Mouse (Mus musculus) testis, adult 2 months (tissue): Measurements from ENCODE around the gene Ugt1a6b. TPM values are rescaled to one million over a fixed set of nuclear protein-coding genes. Genes with fewer than 3 reads are reported as not detected.
"Not testable (repeated sequence)": the region's sequence is repeated elsewhere in the genome, so short reads cannot be mapped to it uniquely, and the experiment has no call there.

ENCODE experiments used
- H3K27ac ChIP-seq: fragments of 200-500 bp; 2 replicates; pipeline ENCODE4 v1.5.1; 2012; ENCODE audit warnings: low read depth, low read length; ENCODE audit not compliant: control insufficient read depth, insufficient read depth
- H3K27me3 ChIP-seq: fragments of 200-500 bp; 2 replicates; pipeline ENCODE4 v1.6.1; 2012; ENCODE audit warnings: mild to moderate bottlenecking, low read length, moderate library complexity; ENCODE audit not compliant: control insufficient read depth, insufficient read depth
- H3K36me3 ChIP-seq: fragments of 200-500 bp; 2 replicates; pipeline ENCODE4 v1.6.1; 2012; ENCODE audit warnings: mild to moderate bottlenecking, low read length; ENCODE audit not compliant: control insufficient read depth, insufficient read depth
- H3K4me1 ChIP-seq: fragments of 200-500 bp; 2 replicates; pipeline ENCODE4 v1.6.1; 2012; ENCODE audit warnings: low read length; ENCODE audit not compliant: control insufficient read depth, insufficient read depth
- H3K4me3 ChIP-seq: fragments of 200-500 bp; 2 replicates; pipeline ENCODE4 v1.5.1; 2012; ENCODE audit warnings: low read depth, mild to moderate bottlenecking, low read length, moderate library complexity, mixed read lengths; ENCODE audit not compliant: control insufficient read depth
- CTCF ChIP-seq: fragments of 200-500 bp; IDR thresholded peaks from 2 replicates; pipeline ENCODE4 v1.5.1; 2012; ENCODE audit warnings: low read depth, mild to moderate bottlenecking, inconsistent platforms, low read length, moderate library complexity; ENCODE audit not compliant: control insufficient read depth, insufficient read depth, insufficient replicate concordance
- POLR2A ChIP-seq: fragments of 200-500 bp; IDR thresholded peaks from 2 replicates; pipeline ENCODE4 v1.6.1; 2012; ENCODE audit warnings: low read depth, mild to moderate bottlenecking, inconsistent platforms, low read length, moderate library complexity; ENCODE audit not compliant: control insufficient read depth
- polyA plus RNA-seq: library from polyadenylated mRNA; depleted of rRNA; stranded (reverse); fragments of >200 nt; gene quantifications from 2 replicates; pipeline ENCODE4 v1.2.3, GENCODE M21; 2012

The Ugt1a6b gene
- polyA plus RNA-seq, 1 experiment: 7.4 TPM

GRCm38 (mm10) chr1:88217576-88217975 is 114.5 kb downstream of the Ugt1a6b start:
- TF ChIP-seq CTCF (no peak), POLR2A (no peak)
- H3K36me3 ChIP-seq: no peaks in the 10 kb centered on the region
- H3K27ac ChIP-seq: no peak overlapping the region
- H3K4me1 ChIP-seq: no peaks in the 10 kb centered on the region
- no peaks in the 10 kb centered on the region for H3K27me3 ChIP-seq
- no peak overlapping the region for H3K4me3 ChIP-seq

GRCm38 (mm10) chr1:88218051-88218450 is 115.0 kb downstream of the Ugt1a6b start:
- Histone ChIP-seq H3K4me3 (no peak overlapping the region), H3K27me3 (no peaks in the 10 kb centered on the region), H3K4me1 (no peaks in the 10 kb centered on the region), H3K27ac (no peak overlapping the region), H3K36me3 (no peaks in the 10 kb centered on the region)
- TF ChIP-seq CTCF (no peak), POLR2A (no peak)

GRCm38 (mm10) chr1:88218591-88218990 is 115.5 kb downstream of the Ugt1a6b start:
- no peak overlapping the region for H3K4me3 ChIP-seq
- no peak for TF ChIP-seq POLR2A
- no peaks in the 10 kb centered on the region for H3K4me1 ChIP-seq

GRCm38 (mm10) chr1:88219054-88219453 is 116.0 kb downstream of the Ugt1a6b start:
- H3K4me1 ChIP-seq: no peaks in the 10 kb centered on the region
- H3K4me3 ChIP-seq: no peak overlapping the region
- no peak for TF ChIP-seq CTCF
- TF ChIP-seq POLR2A: no peak
- no peak overlapping the region for H3K27ac ChIP-seq
- no peaks in the 10 kb centered on the region for H3K27me3 ChIP-seq
- no peaks in the 10 kb centered on the region for H3K36me3 ChIP-seq

More at GRCm38 (mm10) chr1:88218591-88218990, 115.5 kb downstream of the Ugt1a6b start:
- Histone ChIP-seq H3K36me3 (no peaks in the 10 kb centered on the region), H3K27ac (no peak overlapping the region), H3K27me3 (no peaks in the 10 kb centered on the region)

- Histone ChIP-seq H3K27ac (no peak overlapping the region), H3K4me1 (no peaks in the 10 kb centered on the region), H3K4me3 (no peak overlapping the region), H3K36me3 (no peaks in the 10 kb centered on the region), H3K27me3 (no peaks in the 10 kb centered on the region)
- TF ChIP-seq POLR2A: no peak
- TF ChIP-seq CTCF: no peak
These were observed 117.3 kb downstream of the Ugt1a6b start for GRCm38 (mm10) chr1:88220336-88220735.

- TF ChIP-seq CTCF: no peak
- Histone ChIP-seq H3K27ac (no peak overlapping the region), H3K36me3 (no peaks in the 10 kb centered on the region), H3K27me3 (no peaks in the 10 kb centered on the region), H3K4me3 (no peak overlapping the region), H3K4me1 (peaks cover 2% of the 10 kb centered on the region; the same call in 1 of the 2 replicates)
These were observed 119.2 kb downstream of the Ugt1a6b start for GRCm38 (mm10) chr1:88222216-88222615.

- not testable (repeated sequence) for H3K4me1 ChIP-seq, H3K27ac ChIP-seq, H3K4me3 ChIP-seq, H3K27me3 ChIP-seq, H3K36me3 ChIP-seq
These were observed 120.0 kb downstream of the Ugt1a6b start for GRCm38 (mm10) chr1:88223011-88223515.

- peaks cover 2% of the 10 kb centered on the region; the same call in 1 of the 2 replicates for H3K4me1 ChIP-seq
These were observed 120.5 kb downstream of the Ugt1a6b start for GRCm38 (mm10) chr1:88223591-88223990.

More at GRCm38 (mm10) chr1:88223591-88223990, 120.5 kb downstream of the Ugt1a6b start:
- H3K27ac ChIP-seq: no peak overlapping the region
- H3K4me3 ChIP-seq: no peak overlapping the region
- no peaks in the 10 kb centered on the region for H3K27me3 ChIP-seq
- H3K36me3 ChIP-seq: no peaks in the 10 kb centered on the region; the same call in 1 of the 2 replicates
- TF ChIP-seq CTCF (no peak), POLR2A (no peak)
